Mouse (Mus musculus) cerebellum, adult 11 months (tissue): Measurements from ENCODE around the gene Sinhcaf.
"Not testable (repeated sequence)": the region's sequence is repeated elsewhere in the genome, so short reads cannot be mapped to it uniquely, and the experiment has no call there.

Source experiments
- DNase-seq: peaks from one replicate; pipeline ENCODE4 v3.0.0; 2022

Gene Sinhcaf

GRCm38 (mm10) chr6:148945509-148946408 is 508 bp downstream of the Sinhcaf start:
- peak; percentile 26 for DNase-seq

- DNase-seq = peak; percentile 22
Observed at GRCm38 (mm10) chr6:148944767-148945508, 1.3 kb downstream of the Sinhcaf start.

- no peak for DNase-seq
Observed at GRCm38 (mm10) chr6:148944344-148944766, 1.9 kb downstream of the Sinhcaf start.

GRCm38 (mm10) chr6:148943695-148944094 is 2.6 kb downstream of the Sinhcaf start:
- DNase-seq = no peak

- DNase-seq = no peak
Observed at GRCm38 (mm10) chr6:148942406-148942805, 3.9 kb downstream of the Sinhcaf start.

- no peak for DNase-seq
Observed at GRCm38 (mm10) chr6:148941880-148942279, 4.4 kb downstream of the Sinhcaf start.

GRCm38 (mm10) chr6:148940383-148940782 is 5.9 kb downstream of the Sinhcaf start:
- not testable (repeated sequence) for DNase-seq

GRCm38 (mm10) chr6:148937693-148938092 is 8.6 kb downstream of the Sinhcaf start:
- DNase-seq = no peak

- no peak for DNase-seq
Observed at GRCm38 (mm10) chr6:148934961-148935590, 11.2 kb downstream of the Sinhcaf start.

GRCm38 (mm10) chr6:148931281-148931680 is 15.0 kb downstream of the Sinhcaf start:
- DNase-seq = no peak

GRCm38 (mm10) chr6:148918841-148919398 is 27.3 kb downstream of the Sinhcaf start:
- DNase-seq = no peak

- DNase-seq = no peak
Observed at GRCm38 (mm10) chr6:148917672-148918071, 28.6 kb downstream of the Sinhcaf start.

GRCm38 (mm10) chr6:148916817-148917216 is 29.4 kb downstream of the Sinhcaf start:
- no peak for DNase-seq

GRCm38 (mm10) chr6:148913938-148914337 is 32.3 kb downstream of the Sinhcaf start:
- peak; percentile 22 for DNase-seq

GRCm38 (mm10) chr6:148911906-148912305 is 34.4 kb downstream of the Sinhcaf start:
- DNase-seq = not testable (repeated sequence)

- DNase-seq = no peak
Observed at GRCm38 (mm10) chr6:148906958-148907357, 39.3 kb downstream of the Sinhcaf start.

GRCm38 (mm10) chr6:148902728-148903127 is 43.5 kb downstream of the Sinhcaf start:
- no peak for DNase-seq

- DNase-seq = no peak
Observed at GRCm38 (mm10) chr6:148896507-148896851, 49.8 kb downstream of the Sinhcaf start.

GRCm38 (mm10) chr6:148895773-148896506 is 50.3 kb downstream of the Sinhcaf start, which contains the start of gene Caprin2:
Caprin2 (minus strand) TSS chr6:148896237.
- DNase-seq = peak; percentile 90

GRCm38 (mm10) chr6:148894888-148895772 is 51.1 kb downstream of the Sinhcaf start:
- no peak for DNase-seq

- no peak for DNase-seq
Observed at GRCm38 (mm10) chr6:148873911-148874310, 72.4 kb downstream of the Sinhcaf start.
